Mouse (Mus musculus) brain, embryonic 14.5 days (tissue): ENCODE results near the gene Rab25.

ENCODE experiments used
- CTCF ChIP-seq: fragments of 200-500 bp; IDR thresholded peaks from 2 replicates; pipeline ENCODE4 v1.5.1; 2012; ENCODE audit warnings: inconsistent platforms, mild to moderate bottlenecking, moderate library complexity, borderline replicate concordance; ENCODE audit not compliant: insufficient read depth, insufficient read length; ENCODE audit errors: extremely low read depth
- POLR2A ChIP-seq: fragments of 200-500 bp; IDR thresholded peaks from 2 replicates; pipeline ENCODE4 v1.6.1; 2012; ENCODE audit warnings: mild to moderate bottlenecking, inconsistent platforms, borderline replicate concordance; ENCODE audit not compliant: poor library complexity, insufficient read depth, insufficient read length, severe bottlenecking; ENCODE audit errors: extremely low read depth

DNA sequence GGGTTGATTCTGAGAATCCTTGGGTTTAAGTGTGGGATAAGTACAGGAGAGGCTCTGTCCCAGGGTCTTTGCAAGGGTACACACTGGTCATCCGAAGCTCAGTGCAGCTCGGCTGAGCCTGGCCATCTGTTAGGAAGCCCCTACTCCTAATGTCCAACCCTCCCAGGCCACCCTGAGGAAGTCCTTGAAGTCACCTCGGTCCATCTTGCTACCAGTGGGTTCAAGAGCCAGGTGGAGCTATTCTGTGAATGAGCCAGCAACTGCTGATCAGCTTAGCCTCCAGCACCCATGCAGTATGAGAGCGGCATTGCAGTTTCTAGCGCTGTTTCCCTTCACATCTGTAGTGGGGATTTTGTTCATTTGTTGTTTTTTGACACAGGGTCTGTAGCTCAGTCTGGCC is 8.0 kb downstream of the Rab25 start:
- TF ChIP-seq CTCF (no peak), POLR2A (no peak)
